Comparison of ENCODE assay signal across 24 mouse cellular contexts in genomic region chr17:78041204-78041603, GRCm38 (mm10).
DNase-seq lines count a peak whose midpoint lies in the region; ATAC-seq and TF ChIP-seq lines count a peak whose summit lies in the region.
"Had no signal": no experiment of that assay in that cellular context is flagged by ENCODE, and none has a peak within 500 bp of the region (broad histone marks: within the 10 kb centered on the region; RNA-seq: fewer than 3 reads in every experiment).

No protein-coding gene starts in this region.

- WGBS in heart, adult 2 months: 70% methylated on average over 4 of the region's 4 CpGs
- 67% methylated on average over 4 of the region's 4 CpGs for WGBS in heart, embryonic 11.5 days (ENCODE audit: insufficient replicate concordance)

- ATAC-seq in heart, embryonic 11.5 days (replicated peaks; ENCODE audit: insufficient number of reproducible peaks, low FRiP score, low TSS enrichment): no peak
- ATAC-seq in megakaryocyte progenitor cell, adult 5-6 weeks (replicated peaks; ENCODE audit: poor library complexity): peak; percentile 55; the same call in 1 of the 2 replicates
- no peak for ATAC-seq in frontal cortex, adult (ENCODE audit: low TSS enrichment)
- ATAC-seq in erythroblast, adult 5-6 weeks (replicated peaks; ENCODE audit: low FRiP score, poor library complexity, severe bottlenecking): no peak
- ATAC-seq: forebrain, postnatal 0 days; intestine, embryonic 16.5 days; liver, postnatal 0 days; midbrain, embryonic 15.5 days had no signal

- no peak for TF ChIP-seq EP300 in heart, adult 2 months (IDR thresholded peaks at IDR 0.05; ENCODE audit: insufficient read depth, low read depth, low read length)

- TF ChIP-seq POLR2A in heart, adult 2 months (IDR thresholded peaks at IDR 0.05; ENCODE audit: insufficient read depth, low read depth, low read length): no peak

- intact Hi-C loops in heart, adult 2 months (cut with DNase I): no loop called here

- no peaks in the 10 kb centered on the region for H3K36me3 ChIP-seq in heart, adult 2 months (ENCODE audit: control insufficient read depth, insufficient read depth, low read length)
- H3K36me3 ChIP-seq in heart, embryonic 11.5 days (ENCODE audit: control insufficient read depth, insufficient read depth, low read length): no peaks in the 10 kb centered on the region
- H3K36me3 ChIP-seq: embryonic facial prominence, embryonic 13.5 days; hindbrain, embryonic 15.5 days; midbrain, embryonic 15.5 days had no signal

- no peaks in the 10 kb centered on the region for H3K79me2 ChIP-seq in heart, adult 2 months (replicated peaks; ENCODE audit: control insufficient read depth, insufficient read depth, low read length)

- no peaks in the 10 kb centered on the region for H3K9me3 ChIP-seq in heart, embryonic 11.5 days (replicated peaks; ENCODE audit: control insufficient read depth, low read length)
- H3K9me3 ChIP-seq: embryonic facial prominence, embryonic 13.5 days; hindbrain, embryonic 15.5 days; midbrain, embryonic 15.5 days had no signal

- peak; percentile 28 for TF ChIP-seq CTCF in heart, adult 2 months (IDR thresholded peaks at IDR 0.05)

- H3K9ac ChIP-seq in heart, adult 2 months (ENCODE audit: low read depth, low read length): no peak overlapping the region
- no peak overlapping the region for H3K9ac ChIP-seq in heart, embryonic 11.5 days (ENCODE audit: low read depth, low read length)
- H3K9ac ChIP-seq: embryonic facial prominence, embryonic 13.5 days; forebrain, postnatal 0 days; hindbrain, embryonic 15.5 days; liver, postnatal 0 days; midbrain, embryonic 15.5 days had no signal

- H3K4me1 ChIP-seq in heart, adult 2 months (ENCODE audit: control insufficient read depth, insufficient read depth, low read length): no peaks in the 10 kb centered on the region
- H3K4me1 ChIP-seq in heart, embryonic 11.5 days (ENCODE audit: control insufficient read depth, insufficient read depth, low read length): no peaks in the 10 kb centered on the region
- H3K4me1 ChIP-seq: embryonic facial prominence, embryonic 13.5 days; hindbrain, embryonic 15.5 days; midbrain, embryonic 15.5 days had no signal

- no peak overlapping the region for H3K4me2 ChIP-seq in heart, embryonic 11.5 days
- H3K4me2 ChIP-seq: embryonic facial prominence, embryonic 13.5 days; hindbrain, embryonic 15.5 days; midbrain, embryonic 15.5 days had no signal

- no peak overlapping the region for H3K4me3 ChIP-seq in heart, adult 2 months
- H3K4me3 ChIP-seq in heart, embryonic 11.5 days (ENCODE audit: low read depth, low read length): no peak overlapping the region
- H3K4me3 ChIP-seq: embryonic facial prominence, embryonic 13.5 days; hindbrain, embryonic 15.5 days; left cerebral cortex, adult 2 months; midbrain, embryonic 15.5 days; myocyte had no signal

- no peaks in the 10 kb centered on the region for H3K27me3 ChIP-seq in heart, adult 2 months (ENCODE audit: control insufficient read depth, insufficient read depth, low read length)
- H3K27me3 ChIP-seq in heart, embryonic 11.5 days (ENCODE audit: control insufficient read depth, insufficient read depth, low read length): no peaks in the 10 kb centered on the region
- H3K27me3 ChIP-seq: embryonic facial prominence, embryonic 13.5 days; hindbrain, embryonic 15.5 days; midbrain, embryonic 15.5 days had no signal

- DNase-seq in heart, adult 2 months: no peak
- peak; percentile 34 for DNase-seq in thymus, postnatal 14 days
- DNase-seq in thymus, adult 18-20 months: no peak
- DNase-seq in cerebellum, adult 11 months: no peak
- DNase-seq: adrenal gland, adult 8-10 months; cerebellum, adult 9-10 months; forebrain, postnatal 0 days; heart, adult 11 months; heart, postnatal 4 days; kidney, postnatal 14 days; left cerebral cortex, postnatal 4 days; liver; liver, postnatal 0 days; spleen, adult 18-20 months had no signal

- H3K27ac ChIP-seq in heart, adult 2 months: no peak overlapping the region
- H3K27ac ChIP-seq in heart, embryonic 11.5 days (ENCODE audit: low read depth, low read length): no peak overlapping the region
- H3K27ac ChIP-seq: embryonic facial prominence, embryonic 13.5 days; hindbrain, embryonic 15.5 days; left cerebral cortex, adult 2 months; midbrain, embryonic 15.5 days had no signal
